Mouse (Mus musculus) liver (tissue): Measurements from ENCODE around the gene Washc2.
A peak's percentile ranks its signal among the peaks of the same experiment; 100 is the strongest.
"Not testable (repeated sequence)": the region's sequence is repeated elsewhere in the genome, so short reads cannot be mapped to it uniquely, and the experiment has no call there.

Experiments
- DNase-seq: peaks from one replicate; pipeline ENCODE4 v3.0.0-alpha.2; 2020; ENCODE audit warnings: mixed read lengths

Gene Washc2

DNA sequence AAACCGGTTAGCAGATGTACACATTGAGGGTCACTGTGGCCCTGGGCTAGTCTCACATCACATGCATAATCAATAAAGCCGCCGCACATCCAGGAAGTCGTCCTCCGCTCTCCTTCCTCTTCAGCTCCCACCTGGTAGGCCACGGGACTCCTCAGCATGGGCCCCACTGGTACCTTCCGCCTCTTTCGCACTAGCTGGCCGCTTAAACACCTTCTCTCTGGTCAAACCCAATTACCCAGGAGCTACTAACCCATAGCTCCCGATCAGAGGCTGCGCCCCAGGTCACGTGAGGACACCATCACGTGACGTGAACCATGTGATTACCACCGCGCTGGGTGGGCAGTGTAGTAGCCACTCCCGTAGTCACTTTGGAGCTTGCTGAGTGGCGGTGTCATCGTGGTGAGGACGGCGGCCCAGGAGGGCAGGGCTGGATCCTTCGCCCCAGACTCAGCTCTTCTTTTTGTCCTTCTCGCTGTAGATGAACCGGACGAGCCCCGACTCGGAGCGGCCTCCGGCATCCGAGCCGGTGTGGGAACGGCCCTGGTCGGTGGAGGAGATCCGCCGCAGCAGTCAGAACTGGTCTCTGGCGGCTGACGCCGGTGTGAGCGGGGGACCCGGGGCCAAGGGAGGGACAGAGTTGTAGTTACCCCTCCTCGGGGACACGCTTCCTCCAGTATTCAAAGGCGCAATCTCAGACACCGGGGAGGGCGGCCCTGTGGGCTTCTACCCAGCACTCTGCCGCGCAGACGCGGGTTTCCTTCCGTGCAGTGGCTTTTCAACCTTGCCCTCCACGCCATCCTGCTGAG is at the start of gene Washc2:
Gene Washc2, plus strand, starts transcription at position 310 of the 806 bp plus-strand sequence.
- peak; percentile 96 for DNase-seq

DNA sequence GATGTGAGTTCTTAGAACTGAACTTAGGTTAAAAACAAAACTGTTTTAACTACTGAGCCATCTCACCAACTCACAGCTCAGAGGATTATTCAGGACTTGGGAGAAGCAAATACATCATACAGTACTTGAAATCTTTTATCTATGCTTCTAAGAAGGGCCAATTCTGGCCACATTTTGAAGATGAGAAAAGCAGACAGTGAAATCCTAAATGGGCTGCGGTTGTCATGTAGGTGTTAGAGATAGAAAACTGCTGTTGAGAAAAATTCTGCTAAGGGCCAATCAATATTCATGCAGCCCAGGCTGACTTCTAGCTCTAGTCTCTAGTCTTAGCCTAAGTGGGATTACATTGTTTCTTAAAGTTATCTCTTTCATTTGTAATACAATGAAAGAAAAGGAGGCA is 41.5 kb upstream of the Washc2 start:
- DNase-seq, result no peak

DNA sequence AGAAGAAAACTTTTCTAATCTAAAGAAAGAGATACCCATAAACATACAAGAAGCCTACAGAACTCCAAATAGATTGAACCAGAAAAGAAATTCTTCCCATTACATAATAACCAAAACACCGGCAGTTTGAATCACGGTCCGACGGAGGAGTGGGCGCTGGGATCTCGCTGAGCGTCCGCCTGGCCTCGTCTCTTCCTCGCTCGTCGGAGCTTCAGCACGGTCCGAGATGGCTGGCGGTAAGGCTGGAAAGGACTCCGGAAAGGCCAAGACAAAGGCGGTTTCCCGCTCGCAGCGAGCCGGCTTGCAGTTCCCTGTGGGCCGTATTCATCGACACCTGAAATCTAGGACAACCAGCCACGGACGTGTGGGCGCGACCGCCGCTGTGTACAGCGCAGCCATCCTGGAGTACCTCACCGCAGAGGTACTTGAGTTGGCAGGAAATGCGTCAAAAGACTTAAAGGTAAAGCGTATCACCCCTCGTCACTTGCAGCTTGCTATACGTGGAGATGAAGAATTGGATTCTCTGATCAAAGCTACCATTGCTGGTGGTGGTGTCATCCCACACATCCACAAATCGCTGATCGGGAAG is 34.2 kb upstream of the Washc2 start:
- DNase-seq, result not testable (repeated sequence)

DNA sequence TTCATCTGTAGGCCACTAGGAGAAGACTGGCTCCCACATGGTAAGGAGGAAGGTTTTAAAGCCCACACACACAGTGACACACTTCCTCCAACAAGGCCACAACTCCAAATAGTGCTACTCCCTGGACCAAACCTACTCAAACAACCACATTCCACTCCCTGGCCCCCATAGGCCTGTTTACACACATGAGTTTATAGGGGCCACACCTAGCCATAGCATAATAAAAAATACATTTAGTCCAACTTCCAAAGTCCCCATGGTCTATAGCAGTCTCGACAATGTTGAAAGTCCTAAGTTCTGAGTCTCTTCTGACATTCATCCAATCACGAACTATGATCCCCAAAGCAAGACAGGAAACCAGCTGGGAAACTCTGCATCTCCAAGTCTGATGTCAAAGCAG is 29.5 kb upstream of the Washc2 start:
- no peak for DNase-seq

DNA sequence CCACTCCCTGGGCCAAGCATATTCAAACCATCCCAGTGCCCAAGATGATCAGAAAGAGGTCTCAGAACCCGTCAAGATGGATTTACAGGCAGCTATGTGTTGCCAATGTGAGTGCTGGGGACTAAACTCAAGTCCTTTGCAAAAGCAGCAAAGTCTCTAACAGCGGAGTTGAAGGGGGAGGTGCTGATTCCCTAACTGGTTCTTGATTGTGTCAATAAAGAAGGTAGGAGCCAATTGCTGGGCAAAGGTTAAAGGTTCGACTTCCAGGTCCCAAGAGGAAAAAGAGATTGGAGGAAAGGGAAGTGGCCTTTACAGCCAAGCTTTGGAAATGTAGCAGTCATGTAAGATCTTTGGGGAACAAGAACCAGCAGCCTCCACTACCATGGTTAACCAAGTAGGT is 27.1 kb upstream of the Washc2 start:
- DNase-seq, result no peak

DNA sequence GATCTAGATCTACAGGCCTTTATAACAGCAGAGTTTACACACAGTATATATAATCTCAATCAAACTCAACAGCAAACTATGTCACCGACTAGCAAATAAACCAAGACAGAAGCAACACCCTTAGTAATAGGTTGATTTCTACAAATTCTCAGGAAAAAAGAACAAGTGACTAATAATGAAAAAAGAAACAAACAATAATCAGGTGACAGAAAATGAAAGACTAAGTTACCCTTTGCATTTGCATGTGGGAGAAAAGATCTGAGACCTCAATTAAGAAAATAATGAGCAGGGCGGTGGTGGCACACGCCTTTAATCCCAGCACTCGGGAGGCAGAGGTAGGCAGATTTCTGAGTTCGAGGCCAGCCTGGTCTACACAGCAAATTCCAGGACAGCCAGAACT is 24.3 kb upstream of the Washc2 start:
- DNase-seq, result no peak

DNA sequence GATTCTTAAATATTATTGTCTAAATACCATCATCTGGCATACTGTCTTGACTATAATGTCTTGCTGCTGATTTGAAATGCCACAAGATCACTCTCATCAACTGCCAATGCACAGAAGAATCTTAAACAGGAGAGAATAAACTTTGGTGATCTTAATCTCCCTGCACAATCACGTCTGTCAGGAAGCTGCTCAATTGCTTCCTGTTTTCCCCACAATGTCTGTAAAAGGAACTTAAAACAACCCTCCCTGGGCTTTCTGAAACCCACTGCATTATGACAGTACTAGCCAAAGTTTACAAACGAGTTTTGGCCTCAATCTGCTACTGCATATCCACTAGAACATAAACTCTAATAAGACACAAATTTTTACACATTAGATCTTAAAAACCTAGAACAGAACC is 21.4 kb upstream of the Washc2 start:
- no peak for DNase-seq

DNA sequence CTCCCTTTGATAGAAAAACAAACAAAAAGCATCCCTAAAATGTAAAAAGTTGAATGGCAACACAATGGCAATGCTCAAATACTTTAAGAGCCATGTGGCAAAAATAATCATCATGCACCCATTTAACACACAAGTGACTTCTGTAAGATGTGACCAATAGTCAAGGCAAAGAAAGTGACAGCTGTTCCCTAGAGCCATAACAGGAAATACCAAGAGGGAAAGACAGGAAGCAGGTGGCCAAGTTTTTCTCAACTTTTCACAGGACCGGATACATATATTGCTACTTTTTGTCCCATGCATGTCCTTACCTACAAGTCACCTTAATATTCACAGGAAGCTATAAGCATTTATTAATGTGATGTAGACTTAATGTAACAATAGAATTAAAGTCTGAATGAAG is 18.4 kb upstream of the Washc2 start:
- DNase-seq, result no peak

DNA sequence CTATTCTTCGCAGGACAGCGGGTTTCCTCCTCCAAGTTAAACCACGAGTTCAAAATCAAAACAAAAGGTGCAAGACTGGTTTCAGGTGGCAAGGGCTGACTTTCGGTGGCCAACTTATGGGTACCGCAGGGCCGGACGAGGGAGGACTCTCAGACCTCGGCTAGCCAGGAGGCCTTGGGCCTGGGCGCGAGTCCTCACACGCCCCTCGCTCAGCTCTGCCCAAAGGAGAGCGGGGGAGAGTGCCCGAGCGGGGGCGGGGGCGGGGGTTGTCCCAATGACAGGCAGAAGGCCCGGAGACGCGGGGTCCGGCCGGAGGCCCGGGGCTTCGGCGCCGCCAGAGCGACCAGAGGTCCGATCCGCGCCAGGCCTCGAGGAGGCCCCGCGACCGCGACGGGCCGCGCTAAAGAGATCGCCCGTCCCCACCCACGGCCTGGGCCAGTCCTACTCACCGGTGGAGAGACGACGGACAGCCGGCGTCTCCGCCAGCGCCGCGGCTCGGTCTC is 15.0 kb upstream of the Washc2 start:
- no peak for DNase-seq

DNA sequence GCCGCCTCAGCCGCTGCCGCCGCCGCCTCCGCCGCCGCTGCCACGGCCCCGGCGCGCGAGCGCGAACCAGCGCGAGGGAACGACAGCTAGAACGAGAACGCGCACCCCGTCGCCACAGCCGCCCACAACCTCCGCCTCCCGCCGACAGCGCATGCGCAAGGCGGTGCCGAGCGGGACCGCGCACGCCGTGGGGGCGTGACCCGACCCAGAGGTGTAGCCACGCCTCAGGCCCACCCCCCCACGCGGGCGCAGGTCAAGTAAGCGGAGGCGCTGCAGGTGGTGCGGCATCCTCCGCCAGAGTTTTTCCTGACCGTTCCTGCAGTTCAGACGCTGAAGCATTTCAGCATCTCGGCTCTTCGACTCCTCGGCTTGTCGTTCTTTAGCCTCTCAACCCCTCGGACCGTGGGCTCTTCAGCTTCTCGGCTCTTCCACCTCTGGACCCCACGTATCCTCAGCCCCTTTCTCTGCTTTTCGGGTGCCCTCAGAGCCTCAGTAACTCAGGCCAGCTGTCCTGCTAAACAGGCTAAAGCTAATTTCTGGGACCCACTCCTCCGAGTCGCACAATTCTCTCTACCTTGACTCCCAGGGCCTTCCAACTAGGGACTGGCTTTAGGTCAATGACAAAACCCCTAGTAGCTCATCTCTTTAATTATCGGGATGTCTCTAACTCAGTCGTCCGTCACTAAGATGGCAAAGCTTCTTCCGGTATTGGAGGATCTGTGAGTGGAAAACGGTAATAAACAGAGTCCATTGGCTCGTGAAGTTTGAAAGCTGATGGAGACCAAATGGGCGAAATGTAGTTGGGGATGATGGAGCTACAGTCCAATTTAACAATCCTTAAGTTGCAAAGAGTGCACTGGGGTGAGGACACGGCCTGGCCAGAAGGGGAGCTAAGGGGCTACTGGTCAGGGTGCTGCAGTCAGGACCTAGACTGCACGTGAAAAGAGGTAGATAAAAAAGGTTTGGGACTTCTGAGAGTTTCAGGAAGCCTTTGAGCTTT is 14.1 kb upstream of the Washc2 start, which contains the start of gene Tmcc1:
Gene Tmcc1, minus strand, starts transcription at position 93 of the 1,000 bp plus-strand sequence.
- peak; percentile 99 for DNase-seq

DNA sequence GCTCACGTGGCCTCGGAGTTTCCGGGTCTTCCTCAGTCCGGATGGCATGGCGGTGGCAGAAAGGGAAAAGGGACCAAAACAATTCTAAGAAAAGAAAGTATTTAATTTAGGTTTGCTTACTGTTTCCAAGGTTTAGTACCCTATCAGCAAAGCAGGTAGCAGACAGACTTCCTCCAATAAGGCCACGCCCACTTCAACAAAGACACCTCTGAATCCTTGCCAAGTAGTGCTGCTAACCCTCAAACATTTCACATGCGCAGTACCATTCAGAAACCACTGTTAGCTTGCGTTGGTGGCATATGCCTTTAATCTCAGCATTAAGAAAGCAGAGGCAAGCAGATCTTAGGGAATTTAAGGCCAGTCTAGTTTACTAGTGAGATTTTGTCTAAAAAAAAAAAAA is 12.0 kb upstream of the Washc2 start:
- DNase-seq, result no peak

DNA sequence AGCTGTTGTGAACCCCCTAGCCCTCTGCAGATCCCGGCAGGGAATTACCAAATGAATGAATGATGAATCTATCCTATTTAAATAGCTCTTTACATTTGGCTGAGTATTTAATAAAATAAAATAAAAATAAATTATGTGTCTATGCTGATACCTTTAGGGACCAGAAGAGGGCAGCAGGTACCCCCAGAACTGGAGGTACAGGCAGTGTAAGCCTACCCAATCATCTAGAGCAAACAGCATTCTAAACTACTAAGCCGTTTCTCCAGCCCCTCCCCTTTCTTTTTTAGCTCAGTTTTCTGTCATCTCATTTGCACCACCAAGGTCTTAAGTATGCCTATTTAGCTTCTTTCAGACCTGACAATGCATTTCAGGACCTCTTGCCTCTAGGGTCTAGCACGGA is 9.7 kb upstream of the Washc2 start:
- peak; percentile 19 for DNase-seq

DNA sequence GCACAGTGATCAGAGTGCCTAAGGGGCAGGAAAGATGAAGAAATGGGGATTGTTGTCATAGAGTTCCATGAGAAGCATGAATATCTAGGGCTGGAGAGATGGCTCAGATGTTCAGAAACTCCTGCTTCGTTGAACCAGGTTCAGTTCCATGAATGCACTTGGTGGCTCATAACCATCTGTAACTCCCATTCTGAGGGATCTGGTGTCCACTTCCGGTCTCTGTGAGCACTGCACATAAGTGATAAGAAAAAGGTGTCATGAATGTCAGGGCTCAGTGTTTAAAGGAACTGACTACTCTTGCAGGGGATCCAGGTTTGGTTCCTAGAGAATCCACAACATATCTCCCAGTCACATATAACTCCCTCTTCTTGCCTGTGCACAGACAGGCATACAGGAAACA is 8.2 kb upstream of the Washc2 start:
- DNase-seq, result no peak

DNA sequence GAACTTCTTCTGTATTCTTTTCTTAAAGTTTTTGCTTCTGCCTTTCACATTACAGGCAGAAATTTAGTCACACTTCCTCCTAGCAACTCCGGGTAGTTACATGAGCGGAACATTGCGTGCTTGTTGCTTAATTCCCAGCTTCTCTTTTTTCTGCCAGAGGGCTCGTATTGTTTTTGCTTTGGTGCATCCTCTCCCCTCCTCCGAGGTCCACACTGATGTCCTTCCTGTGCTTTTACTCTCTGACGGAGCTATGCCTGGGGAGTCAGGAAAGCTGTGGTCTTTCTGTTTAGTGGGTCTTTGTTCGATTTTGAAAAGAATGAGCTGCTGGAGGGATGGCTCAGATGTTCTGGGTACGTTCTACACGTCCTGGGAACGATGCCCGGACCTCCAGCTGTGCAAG is 19.9 kb downstream of the Washc2 start:
- DNase-seq, result no peak

DNA sequence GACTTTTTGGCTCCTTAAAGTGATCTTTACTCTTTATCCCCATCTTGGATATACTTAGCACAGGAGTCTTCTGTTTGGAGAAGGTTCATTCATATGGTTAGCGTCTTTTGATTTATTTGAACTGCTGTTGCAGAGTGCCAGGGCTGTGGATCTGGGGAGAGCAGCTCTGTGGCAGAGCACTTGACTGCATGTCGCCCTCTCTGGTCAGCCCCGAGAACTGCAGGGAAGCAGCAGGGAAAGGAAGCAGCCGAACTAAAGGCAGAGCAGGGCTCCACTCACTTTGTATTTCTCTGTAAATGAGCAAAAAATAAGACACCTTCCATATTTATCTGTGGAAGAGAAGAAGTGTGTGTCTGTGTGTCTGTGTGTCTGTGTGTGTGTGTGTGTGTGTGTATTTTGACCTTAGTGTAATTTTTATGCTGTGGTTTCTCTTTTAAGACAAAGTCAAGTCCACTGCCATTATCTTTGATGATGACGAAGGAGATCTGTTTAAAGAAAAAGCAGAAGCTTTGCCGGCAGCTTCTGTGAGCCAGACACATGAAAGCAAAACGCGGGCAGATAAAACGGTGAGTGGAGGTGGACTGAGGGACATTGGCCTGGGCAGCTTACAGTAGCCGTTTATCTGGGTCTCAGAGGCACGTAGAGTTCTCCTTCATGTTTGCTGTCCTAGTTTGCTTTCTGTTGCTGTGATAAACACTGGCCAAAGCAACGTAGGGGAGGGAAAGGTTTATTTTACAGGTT is 21.1 kb downstream of the Washc2 start:
- DNase-seq, result peak; percentile 81

DNA sequence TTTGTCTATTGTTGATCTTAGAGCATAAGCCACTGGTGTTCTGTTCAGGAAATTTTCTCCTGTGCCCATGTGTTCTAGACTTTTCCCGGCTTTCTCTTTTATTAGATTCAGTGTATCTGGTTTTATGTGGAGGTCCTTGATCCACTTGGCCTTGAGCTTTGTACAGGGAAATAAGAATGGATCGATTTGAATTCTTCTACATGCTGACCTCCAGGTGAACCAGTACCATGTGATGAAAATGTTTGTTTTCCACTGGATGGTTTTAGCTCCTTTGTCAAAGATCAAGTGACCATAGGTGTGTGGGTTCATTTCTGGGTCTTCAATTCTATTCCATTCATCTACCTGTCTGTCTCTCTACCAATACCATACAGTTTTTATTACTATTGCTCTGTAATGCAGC is 27.0 kb downstream of the Washc2 start:
- DNase-seq, result not testable (repeated sequence)

DNA sequence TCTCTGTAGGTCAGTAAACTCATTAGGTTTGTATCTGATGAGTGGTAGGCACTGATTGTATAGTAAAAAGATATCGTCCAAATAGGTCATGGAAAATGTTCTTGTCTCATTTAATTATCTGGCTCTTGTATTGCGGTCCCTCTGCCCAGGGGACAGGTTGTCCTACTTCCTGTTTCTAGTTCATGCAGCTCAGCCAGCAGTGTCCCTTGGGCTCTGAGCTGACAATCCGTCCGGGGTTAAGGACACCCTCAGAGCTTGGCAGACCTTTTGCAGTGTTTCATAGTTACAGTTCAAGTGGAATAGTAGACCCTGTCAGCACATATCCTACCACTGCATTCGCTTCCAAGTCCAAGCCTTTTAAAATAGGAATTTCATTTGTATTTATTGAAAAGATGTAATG is 27.5 kb downstream of the Washc2 start:
- DNase-seq, result no peak

DNA sequence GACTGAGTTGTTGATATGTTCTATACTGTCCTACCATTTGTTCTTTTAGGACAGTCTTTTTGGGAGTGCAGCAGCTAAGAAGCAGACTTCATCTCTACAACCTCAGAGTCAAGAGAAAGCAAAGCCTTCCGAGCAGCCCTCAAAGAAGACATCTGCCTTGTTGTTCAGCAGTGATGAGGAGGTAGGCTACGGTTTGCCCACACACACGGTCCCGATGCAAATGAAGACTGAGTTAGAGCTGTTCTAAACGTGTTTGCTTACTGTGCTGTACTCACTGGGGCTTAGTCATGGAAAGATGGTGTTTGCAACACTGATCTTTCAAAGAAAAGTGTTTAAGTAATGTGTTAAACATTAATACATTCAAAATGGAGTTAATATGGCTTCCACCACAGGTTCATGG is 30.2 kb downstream of the Washc2 start:
- DNase-seq, result no peak

DNA sequence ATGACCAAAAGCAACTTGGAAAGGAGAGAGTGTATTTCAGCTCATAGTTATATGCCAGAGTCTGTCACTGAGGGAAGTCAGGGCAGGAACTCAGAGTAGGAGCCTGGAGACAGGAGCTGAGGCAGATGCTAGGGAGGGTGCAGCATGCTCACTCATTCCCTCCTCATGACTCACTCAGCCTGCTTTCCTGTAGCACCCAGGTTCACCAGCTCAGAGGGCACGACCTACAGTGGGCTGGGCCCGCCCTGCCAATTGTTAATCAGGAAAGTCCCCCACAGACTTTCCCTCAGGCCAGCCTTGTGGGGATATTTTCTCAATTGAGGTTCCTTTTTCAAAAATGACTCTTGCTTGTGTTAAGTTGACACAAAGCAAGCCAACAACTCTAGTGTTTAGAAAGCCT is 32.5 kb downstream of the Washc2 start:
- DNase-seq, result no peak

DNA sequence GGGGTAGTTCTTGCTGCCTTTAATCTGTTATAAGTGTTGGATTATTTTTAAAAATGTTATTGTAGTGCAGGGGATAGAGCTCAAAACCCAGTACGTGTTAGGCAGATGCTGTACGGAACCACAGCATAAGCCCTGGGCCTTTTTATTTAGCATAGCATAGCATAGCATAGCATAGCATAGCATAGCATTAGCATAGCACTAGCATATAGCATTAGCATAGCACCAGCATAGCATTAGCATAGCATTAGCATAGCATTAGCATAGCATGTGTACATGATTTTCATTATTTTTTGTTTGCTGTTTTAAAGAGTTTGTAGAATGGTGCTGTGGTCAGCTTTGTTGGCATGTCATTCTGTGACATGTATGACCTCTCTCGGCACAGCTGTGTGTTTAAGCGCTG is 51.8 kb downstream of the Washc2 start:
- no peak for DNase-seq

DNA sequence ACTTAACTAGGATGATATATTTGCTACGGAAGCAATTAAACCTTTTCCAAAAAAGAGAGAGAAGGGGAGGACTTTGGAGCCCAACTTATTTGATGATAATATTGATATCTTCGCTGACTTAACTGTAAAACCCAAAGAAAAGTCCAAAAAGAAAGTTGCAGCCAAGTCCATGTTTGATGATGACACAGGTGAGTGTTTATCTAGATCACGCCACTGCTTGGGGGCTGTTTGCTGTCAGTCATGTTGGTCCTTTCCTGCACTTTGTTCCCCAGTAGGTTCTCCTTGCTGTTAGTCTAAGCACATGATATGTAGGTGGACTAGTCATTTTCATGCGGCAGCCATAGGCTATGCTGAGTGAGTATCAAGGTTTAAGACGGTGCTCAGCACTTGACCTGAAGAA is 52.6 kb downstream of the Washc2 start:
- no peak for DNase-seq

DNA sequence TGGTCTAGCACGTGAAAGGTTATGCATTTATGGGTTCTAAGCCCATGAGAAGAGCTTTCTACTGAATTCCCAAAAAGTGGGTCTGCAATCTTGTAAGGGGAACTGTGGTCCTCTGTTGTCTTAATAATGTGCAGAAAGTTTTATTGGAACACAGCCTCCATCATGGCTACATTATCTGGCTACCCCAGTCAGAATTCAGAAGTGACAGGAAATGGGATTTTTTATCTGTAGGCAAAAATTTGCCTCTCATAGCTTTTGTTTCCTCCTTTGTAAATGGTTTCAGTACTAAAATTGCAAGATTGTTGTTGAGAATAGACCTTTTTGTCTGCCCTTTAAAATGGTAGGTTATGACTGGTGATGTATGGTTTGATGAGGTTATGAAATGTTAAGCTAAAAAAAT is 55.0 kb downstream of the Washc2 start:
- no peak for DNase-seq
